Mouse (Mus musculus): ENCODE measurements around the gene Hist1h2bb.

- no peak for TF ChIP-seq FLI1 (IDR thresholded peaks at IDR 0.05; ENCODE audit: low read length)
- no peak for TF ChIP-seq GATA1 (IDR thresholded peaks at IDR 0.05; ENCODE audit: borderline replicate concordance, low read length)
Measured at GRCm38 (mm10) chr13:23744421-23745380, 1.8 kb upstream of the Hist1h2bb start.

Measured in megakaryocyte, embryonic 14.5 days (primary cell).